Mouse (Mus musculus) fat pad, adult 2 months (tissue): Measurements from ENCODE around the gene Ifne.
"Not testable (repeated sequence)": the region's sequence is repeated elsewhere in the genome, so short reads cannot be mapped to it uniquely, and the experiment has no call there.

Experiments used
- DNase-seq: peaks from one replicate; pipeline ENCODE4 v3.0.0-alpha.2; 2011; ENCODE audit warnings: low read depth, low spot score; ENCODE audit errors: extremely low read depth

Gene Ifne

DNA sequence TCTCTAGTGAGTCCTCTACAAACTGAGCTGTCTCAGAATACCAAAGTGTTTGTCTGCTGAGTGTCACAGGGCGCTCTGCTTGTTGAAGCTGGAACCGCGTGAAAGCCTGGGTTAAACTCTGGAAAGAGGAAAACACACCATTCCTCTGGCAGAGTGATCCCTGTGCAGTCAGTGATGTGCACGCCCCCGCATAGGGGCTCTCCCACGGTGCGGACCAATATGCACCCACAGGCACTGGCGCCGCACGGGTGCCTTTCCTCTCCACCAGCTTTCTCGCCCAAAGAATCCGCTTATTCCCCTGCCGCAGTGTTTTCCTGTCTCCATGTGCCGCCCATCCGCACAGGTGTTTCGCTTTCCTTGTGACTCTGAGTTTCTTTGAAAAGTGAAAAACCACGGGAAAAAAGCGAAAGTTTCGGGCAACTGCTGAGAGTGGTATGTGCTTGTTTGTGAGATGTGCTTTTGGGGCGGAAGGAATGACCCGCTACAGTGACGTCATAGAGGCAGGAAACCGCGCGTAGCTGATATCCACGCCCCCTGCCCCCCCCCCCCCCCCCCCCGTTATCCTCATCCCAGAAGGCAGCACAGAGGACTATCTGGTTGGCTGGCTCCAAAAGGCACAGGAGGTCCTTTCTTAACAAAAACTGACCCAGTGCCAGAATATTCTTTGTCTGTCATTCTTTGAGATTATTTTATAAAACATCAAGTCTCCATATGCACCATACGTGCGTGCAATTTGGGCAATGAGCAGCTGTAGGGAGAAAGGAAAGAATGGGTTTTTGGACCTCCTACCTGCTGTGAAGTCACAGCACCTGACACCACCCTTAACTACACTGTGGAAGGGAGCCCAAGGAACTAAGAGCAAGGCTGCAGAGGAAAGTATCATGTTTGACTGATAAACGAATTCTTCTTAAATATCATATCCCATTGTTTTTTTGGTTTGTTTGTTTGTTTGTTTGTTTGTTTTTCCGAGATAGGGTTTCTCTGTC, 11.8 kb downstream of the Ifne start:
- no peak for DNase-seq

DNA sequence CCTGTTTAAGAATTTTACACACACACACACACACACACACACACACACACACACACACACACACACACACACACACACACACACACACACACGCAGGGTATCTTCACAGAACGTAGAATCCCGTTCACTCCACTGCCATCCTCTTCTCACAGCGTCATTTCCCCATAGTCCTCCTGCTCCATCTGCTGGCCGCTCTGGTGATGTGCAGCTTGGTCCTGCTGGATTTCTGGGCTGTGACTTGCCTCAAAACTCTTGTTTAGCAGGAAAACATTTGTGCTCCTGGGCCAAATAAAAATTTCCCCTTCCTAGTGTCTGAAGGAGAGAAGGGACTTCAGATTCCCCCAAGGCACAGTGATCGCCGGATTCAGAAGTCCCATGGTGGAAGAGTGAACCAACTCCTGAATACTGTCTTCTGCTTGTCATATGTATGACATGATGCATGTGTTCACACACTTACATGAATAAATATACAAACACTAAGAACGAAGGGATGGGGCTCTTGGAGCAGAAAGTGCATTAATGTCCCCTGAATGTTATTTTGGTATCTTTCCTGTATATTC, 12.6 kb downstream of the Ifne start:
- no peak for DNase-seq

DNA sequence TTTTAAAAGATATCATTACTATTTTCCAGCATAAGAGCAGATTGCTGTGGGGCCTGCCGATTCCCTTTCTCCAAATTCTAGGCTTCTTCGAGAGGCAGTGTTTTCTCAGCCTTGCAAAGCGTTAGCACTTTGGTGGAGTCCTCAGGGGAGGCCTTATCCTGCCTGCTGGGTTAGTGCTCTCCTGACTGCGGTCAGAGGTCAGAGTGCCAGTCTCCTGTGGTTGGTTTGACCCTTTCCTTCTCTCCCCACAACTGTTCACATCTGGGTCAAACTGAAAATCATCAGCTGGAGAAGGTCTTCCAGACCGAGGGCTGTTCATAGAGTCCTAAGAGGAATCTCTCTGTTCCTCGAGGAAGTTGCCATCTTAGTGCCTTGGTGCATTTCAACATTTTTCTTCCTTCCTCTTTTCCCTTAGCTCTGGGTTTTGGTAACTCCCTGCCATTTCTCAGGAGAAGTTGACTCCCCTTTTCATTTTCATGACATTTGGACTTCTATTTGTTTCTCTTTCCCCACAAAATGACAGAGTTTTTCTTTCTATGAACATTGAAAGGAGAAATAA, 14.9 kb downstream of the Ifne start:
- DNase-seq = no peak

DNA sequence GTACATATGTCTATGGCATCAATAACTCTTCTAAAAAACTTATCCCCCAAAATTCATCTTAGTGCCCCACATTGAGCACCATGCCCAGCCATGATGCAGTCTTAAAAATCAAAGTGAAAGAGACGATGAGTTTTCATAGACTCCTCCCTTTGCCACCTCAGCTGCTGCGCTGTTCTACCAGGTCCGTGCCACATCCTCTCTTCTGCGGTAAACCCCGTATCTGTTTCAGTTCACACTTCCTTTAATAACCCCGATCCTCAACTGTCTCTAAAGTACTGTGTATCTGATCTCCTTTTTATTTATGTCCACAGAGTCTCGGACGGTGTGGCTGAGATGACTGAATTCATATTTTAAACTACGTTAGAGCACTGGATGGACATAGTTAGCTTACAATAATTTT, 15.4 kb downstream of the Ifne start:
- DNase-seq = no peak

DNA sequence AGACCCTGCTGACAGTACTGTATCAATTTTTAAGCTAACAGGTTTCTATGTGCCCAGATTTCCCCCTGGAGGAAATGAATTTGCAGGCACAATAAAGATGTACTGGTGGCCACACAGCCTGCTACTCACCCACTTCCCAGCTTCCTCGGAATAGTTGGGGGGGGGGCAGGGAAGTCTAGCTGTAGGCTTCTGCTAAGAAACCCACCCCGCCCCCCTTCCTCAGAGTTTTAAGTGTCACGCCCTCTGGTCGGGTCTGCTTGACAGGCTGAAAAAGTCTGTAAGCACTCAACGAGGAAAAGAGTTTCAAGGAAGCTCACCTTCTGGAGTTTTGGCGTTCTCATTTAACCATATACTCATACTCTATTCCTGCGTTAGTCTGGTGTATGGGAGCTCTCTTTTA, 16.7 kb downstream of the Ifne start:
- DNase-seq = no peak

DNA sequence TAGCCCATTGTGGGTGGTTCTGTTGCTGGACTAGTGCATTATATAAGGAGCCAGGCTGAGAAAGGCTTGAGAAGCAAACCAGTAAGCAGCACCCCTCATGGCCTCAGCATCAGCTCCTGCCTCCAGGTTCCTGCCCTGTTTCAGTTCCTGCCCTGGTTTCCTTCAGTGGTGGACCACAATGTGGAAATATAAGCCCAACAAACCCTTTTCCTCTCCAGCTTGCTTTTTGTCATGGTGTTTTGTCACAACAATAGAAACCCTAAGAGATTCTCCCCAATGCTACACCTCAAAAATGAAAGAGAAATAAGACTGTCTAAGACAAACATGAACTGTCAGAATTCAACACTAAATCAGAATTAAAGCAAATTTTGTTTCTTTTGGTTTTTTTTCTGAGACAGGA, 20.8 kb downstream of the Ifne start:
- no peak for DNase-seq

DNA sequence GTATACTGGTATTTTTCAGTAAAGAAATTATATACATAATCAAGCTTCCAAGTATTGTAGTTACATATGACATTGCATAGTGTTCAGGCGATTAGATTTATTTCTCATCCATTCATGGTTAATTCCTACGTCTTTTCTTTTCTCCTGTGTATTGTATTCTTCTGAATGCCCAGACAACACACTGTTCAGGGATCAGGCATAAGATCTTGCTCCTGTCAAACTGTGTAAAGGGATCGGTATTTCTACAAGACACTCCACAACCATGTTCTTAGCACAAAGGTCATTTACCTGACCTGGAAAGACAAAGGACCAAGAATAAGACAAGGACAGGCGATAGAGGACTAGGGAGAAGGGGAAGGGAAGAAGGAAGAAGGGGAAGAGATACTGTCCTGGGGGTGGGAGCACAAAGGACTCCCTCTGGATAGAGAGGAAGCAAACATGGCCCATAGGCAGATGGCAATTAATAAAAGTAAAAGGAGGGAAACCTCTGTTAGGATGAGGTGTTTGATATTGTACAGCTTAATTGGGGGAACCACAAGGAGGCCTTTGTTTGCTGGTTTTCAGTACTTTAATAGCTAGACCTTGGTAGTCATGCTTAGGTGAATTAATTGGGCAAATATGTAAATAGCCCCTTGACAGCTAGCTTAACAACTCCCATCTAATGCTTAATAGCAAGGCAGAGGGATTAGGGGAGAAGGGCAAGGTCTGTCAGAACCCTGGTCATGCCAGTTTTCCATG, 28.8 kb downstream of the Ifne start:
- DNase-seq = no peak

DNA sequence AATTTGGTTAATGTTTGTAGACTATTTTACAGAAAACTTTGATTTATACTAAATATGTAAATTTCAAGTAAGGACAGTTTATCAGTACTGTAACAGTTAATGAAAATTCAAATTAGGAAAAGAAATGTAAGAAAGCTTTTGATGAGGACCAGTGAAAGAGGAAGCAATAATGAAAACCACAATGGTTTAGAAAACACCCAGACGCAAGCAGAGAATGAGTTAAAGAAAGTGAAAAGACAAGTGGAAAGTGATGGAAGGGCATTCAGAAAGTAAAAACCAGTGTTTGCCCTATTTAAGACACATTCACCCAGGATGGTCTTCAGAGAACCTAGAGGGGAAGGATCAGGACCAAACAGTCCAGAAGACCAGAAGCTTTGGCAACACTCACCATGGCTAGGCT, 30.3 kb downstream of the Ifne start, which contains the start of gene Ifna1:
TSS of gene Ifna1 (plus strand) at position 390 of the 400 bp plus-strand sequence.
- DNase-seq = no peak

DNA sequence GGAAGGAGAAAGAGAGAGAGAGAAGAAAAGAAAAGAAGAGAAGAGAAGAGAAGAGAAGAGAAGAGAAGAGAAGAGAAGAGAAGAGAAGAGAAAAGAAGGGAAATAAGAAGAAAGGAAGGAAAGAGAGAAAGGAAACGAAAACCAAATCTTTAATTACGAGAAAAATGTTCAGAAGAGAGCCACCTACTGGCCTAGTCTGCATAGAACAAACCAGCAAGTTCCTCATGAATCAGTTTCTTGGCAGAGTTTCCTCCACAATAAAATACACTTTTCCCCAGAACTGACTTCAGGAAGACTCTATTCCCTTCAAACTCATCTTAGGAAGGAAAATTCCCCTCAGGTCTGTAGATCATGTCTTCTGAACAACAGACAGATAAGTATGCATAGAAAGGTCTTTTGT, 34.7 kb downstream of the Ifne start:
- DNase-seq = no peak

DNA sequence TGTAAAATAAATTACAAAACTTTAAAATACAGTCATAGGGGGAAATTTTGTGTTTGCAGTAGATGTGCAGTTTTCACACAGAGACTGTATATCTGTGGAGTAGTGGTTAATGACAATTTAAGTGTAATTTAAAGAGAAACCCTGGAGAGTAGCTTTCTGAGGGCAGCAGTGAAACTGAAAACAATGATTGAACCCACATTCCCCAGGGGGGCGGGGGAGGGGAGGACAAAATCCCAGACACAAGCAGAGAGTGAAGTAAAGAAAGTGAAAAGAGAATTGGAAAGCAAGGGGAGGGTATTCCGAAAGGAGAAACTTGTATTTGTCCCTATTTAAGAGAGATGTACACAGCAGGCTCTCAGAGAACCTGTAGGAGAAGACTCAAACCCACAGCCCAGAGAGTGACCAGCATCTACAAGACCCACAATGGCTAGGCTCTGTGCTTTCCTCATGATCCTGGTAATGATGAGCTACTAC, 38.5 kb downstream of the Ifne start, which contains the start of gene Ifna4:
TSS of gene Ifna4 (plus strand) at position 424 of the 474 bp plus-strand sequence.
- DNase-seq = no peak

DNA sequence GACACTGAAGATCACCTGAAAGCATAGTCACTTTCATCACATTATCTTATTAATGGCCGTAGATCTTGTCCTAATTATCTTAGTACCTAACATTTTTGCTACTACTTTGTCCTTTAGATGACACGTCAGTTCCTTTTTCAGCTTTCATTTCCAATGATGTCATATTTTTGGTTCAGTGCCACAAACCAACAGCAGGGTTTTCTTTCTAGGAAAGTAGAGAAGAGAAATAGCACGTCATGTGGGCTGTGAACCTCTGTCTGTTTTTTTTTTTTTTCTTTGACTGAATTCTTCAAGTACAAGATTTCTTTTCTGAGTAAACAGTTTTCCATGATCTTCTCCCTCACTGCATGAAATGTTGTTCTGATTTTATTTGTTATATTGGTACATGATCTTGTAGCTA, 39.9 kb downstream of the Ifne start:
- no peak for DNase-seq

DNA sequence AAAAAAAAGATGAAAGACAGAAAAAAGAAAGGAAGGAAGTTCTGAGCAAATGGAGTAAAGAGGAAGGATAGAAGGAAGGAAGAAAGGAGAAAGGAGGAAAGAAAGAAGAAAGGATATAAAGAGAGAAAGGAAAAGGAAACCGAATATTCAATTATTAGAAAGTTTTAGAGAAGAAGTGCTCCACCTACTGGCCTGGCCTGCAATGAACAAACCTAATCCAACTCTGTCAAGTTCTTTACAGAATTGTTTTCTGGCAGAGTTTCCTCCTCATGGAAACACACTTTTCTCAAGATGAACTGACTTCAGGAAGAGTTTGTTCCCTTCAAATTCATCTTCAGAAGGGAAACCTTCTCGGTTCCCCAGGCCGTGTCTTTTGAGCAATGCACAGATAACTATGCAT, 41.2 kb downstream of the Ifne start:
- no peak for DNase-seq

DNA sequence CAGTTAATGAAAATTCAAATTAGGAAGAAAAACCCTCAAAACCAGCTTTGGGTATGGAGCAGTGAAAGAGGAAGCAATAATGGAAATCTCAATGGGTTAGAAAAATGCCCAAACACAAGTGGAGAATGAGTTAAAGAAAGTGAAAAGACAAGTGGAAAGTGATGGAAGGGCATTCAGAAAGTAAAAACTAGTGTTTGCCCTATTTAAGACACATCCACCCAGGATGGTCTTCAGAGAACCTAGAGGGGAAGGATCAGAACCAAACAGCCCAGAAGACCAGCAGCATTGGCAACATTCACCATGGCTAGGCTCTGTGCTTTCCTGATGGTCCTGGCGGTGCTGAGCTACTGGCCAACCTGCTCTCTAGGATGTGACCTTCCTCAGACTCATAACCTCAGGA, 44.8 kb downstream of the Ifne start, which contains the start of gene Ifna5:
TSS of gene Ifna5 (plus strand) at position 301 of the 400 bp plus-strand sequence.
- not testable (repeated sequence) for DNase-seq

DNA sequence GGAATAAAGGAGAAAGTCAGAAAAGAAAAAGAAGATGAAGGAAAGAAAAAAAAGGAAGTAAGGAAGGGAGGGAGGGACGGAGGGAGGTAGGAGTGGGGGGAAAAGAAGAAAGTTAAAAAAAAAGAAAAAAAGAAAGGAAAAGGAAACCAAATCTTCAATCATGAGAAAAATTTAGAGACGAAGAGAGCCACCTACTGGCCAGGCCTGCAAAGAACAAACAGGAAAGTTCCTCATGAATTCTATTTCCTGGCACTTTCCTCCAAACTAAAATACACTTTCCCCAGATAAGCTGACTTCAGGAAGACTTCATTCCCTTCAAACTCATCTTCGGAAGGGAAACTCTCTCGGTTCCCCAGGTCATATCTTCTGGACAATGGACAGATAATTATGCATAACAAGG, 49.5 kb downstream of the Ifne start:
- DNase-seq = no peak
